Mouse (Mus musculus): ENCODE data around the gene Alpk1. TPM values are rescaled to one million over a fixed set of nuclear protein-coding genes. Genes with fewer than 3 reads are reported as not detected.
A peak's percentile ranks its signal among the peaks of the same experiment; 100 is the strongest.

Gene Alpk1
- polyA plus RNA-seq, 1 experiment from 2014 or later: 0.74 TPM

DNA sequence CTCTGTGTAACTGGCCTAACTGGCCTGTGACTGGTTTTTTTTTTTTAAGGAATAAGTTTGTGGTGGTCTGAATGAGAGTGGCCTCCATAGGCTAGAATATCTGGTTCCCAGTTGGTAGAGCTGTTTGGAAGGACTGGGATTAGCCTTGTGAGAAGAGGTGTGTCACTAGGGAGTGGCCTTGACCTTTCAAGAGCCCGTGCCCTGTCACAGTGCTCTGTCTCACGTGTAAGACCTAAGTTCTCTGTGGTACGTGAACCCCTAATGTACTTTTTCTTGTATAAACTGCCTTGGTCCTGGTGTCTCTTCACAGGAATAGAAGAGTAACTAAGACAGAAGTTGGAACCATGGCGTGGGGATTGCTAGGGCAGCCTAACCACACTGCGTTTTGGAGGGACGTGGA, 25.7 kb upstream of the Alpk1 start:
- Histone ChIP-seq H3K36me3 (peaks cover 46% of the 10 kb centered on the region), H3K4me1 (replicated peaks) (peaks cover 7% of the 10 kb centered on the region; the same call in 1 of the 2 replicates), H3K4me2 (no peak overlapping the region), H3K27ac (no peak overlapping the region), H3K9ac (replicated peaks) (no peak overlapping the region), H3K9me3 (no peaks in the 10 kb centered on the region), H3K27me3 (no peaks in the 10 kb centered on the region), H3K4me3 (replicated peaks) (no peak overlapping the region)
- ATAC-seq (ENCODE audit: insufficient number of reproducible peaks, insufficient read depth, low FRiP score, low TSS enrichment, low read depth): no peak
- 87% methylated on average over 6 of the region's 6 CpGs for WGBS

DNA sequence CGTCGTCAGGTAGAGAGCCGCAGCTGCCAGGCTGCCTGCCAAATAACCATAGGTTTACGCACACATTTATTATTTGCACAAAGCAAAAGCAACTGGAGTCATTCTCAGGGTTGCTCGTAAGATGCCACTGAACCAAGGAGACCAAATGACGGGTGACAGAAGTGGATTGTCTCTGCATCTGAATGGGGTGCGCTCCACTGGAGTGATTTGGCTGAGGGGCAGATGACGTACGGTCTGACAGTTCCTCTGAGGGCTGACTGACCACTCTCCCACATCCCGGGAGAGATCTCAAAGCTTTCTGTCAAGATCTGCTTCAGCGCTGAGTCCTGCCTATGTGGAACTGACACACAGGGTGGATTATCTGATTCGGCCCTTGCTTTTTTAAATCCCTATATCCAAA, 24.7 kb upstream of the Alpk1 start:
- Histone ChIP-seq H3K27ac (no peak overlapping the region), H3K4me3 (replicated peaks) (no peak overlapping the region), H3K36me3 (peaks cover 38% of the 10 kb centered on the region), H3K4me2 (no peak overlapping the region), H3K4me1 (replicated peaks) (peaks cover 7% of the 10 kb centered on the region; the same call in 1 of the 2 replicates), H3K27me3 (no peaks in the 10 kb centered on the region), H3K9ac (replicated peaks) (no peak overlapping the region; the same call in 1 of the 2 replicates), H3K9me3 (no peaks in the 10 kb centered on the region)
- no peak for ATAC-seq (ENCODE audit: insufficient number of reproducible peaks, insufficient read depth, low FRiP score, low TSS enrichment, low read depth)
- 88% methylated on average over 12 of the region's 12 CpGs for WGBS

GRCm38 (mm10) chr3:127804439-127804838, 24.1 kb upstream of the Alpk1 start:
- no peak overlapping the region for H3K9ac ChIP-seq (replicated peaks)
- H3K4me3 ChIP-seq (replicated peaks): no peak overlapping the region
- H3K4me2 ChIP-seq: no peak overlapping the region
- peaks cover 32% of the 10 kb centered on the region for H3K36me3 ChIP-seq
- 85% methylated on average over 4 of the region's 4 CpGs for WGBS
- no peaks in the 10 kb centered on the region for H3K27me3 ChIP-seq
- peaks cover 7% of the 10 kb centered on the region; the same call in 1 of the 2 replicates for H3K4me1 ChIP-seq (replicated peaks)
- no peak overlapping the region for H3K27ac ChIP-seq
- no peaks in the 10 kb centered on the region for H3K9me3 ChIP-seq
- no peak for ATAC-seq (ENCODE audit: insufficient number of reproducible peaks, insufficient read depth, low FRiP score, low TSS enrichment, low read depth)

GRCm38 (mm10) chr3:127802814-127803213, 22.5 kb upstream of the Alpk1 start:
- H3K4me1 ChIP-seq (replicated peaks): peaks cover 7% of the 10 kb centered on the region; the same call in 1 of the 2 replicates
- no peak overlapping the region for H3K9ac ChIP-seq (replicated peaks)
- H3K4me2 ChIP-seq: no peak overlapping the region
- no peak for ATAC-seq (ENCODE audit: insufficient number of reproducible peaks, insufficient read depth, low FRiP score, low TSS enrichment, low read depth)
- H3K27ac ChIP-seq: no peak overlapping the region
- no peaks in the 10 kb centered on the region for H3K27me3 ChIP-seq
- H3K9me3 ChIP-seq: no peaks in the 10 kb centered on the region
- no peak overlapping the region for H3K4me3 ChIP-seq (replicated peaks)
- peaks cover 16% of the 10 kb centered on the region for H3K36me3 ChIP-seq
- whole genome bisulfite sequencing: 45% methylated on average over 8 of the region's 8 CpGs

DNA sequence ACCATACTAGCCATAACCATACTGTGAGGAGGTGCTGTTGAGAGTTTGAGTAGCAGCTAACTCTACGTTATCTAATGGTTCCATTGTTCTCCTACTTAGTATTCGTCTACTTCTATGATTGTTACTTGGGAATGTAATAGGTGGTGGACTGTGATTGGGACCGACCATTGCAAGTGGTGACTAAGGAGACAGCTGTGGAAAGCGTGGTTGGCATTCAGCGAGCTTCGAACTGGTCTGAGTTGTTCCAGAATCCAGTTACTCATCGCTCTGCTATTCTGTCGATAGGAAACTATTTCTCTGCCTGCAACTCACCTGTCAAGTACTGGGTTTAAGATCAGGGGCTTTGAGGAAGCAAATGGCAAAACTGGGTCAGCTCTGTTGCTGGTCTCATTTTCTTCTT, 20.8 kb upstream of the Alpk1 start:
- Histone ChIP-seq H3K4me3 (replicated peaks) (no peak overlapping the region), H3K9ac (replicated peaks) (no peak overlapping the region), H3K27me3 (no peaks in the 10 kb centered on the region), H3K27ac (no peak overlapping the region), H3K9me3 (no peaks in the 10 kb centered on the region), H3K36me3 (peaks cover 5% of the 10 kb centered on the region; the same call in 1 of the 2 replicates), H3K4me1 (replicated peaks) (peaks cover 7% of the 10 kb centered on the region; the same call in 1 of the 2 replicates), H3K4me2 (no peak overlapping the region)
- 89% methylated on average over 8 of the region's 8 CpGs for WGBS
- no peak for ATAC-seq (ENCODE audit: insufficient number of reproducible peaks, insufficient read depth, low FRiP score, low TSS enrichment, low read depth)

GRCm38 (mm10) chr3:127796271-127796670, 15.9 kb upstream of the Alpk1 start:
- Histone ChIP-seq H3K9me3 (no peaks in the 10 kb centered on the region), H3K9ac (replicated peaks) (no peak overlapping the region), H3K4me2 (no peak overlapping the region), H3K4me1 (replicated peaks) (peaks cover 2% of the 10 kb centered on the region; the same call in 1 of the 2 replicates), H3K27ac (no peak overlapping the region), H3K27me3 (peaks cover 6% of the 10 kb centered on the region), H3K4me3 (replicated peaks) (no peak overlapping the region), H3K36me3 (no peaks in the 10 kb centered on the region)
- WGBS: 91% methylated on average over 7 of the region's 7 CpGs
- no peak for ATAC-seq (ENCODE audit: insufficient number of reproducible peaks, insufficient read depth, low FRiP score, low TSS enrichment, low read depth)

GRCm38 (mm10) chr3:127795762-127796161, 15.4 kb upstream of the Alpk1 start:
- no peak overlapping the region for H3K27ac ChIP-seq
- peaks cover 9% of the 10 kb centered on the region for H3K27me3 ChIP-seq
- no peak for ATAC-seq (ENCODE audit: insufficient number of reproducible peaks, insufficient read depth, low FRiP score, low TSS enrichment, low read depth)
- WGBS: 94% methylated on average over 3 of the region's 3 CpGs
- peaks cover 7% of the 10 kb centered on the region; the same call in 1 of the 2 replicates for H3K4me1 ChIP-seq (replicated peaks)
- no peak overlapping the region for H3K4me3 ChIP-seq (replicated peaks)
- no peak overlapping the region for H3K4me2 ChIP-seq
- no peak overlapping the region for H3K9ac ChIP-seq (replicated peaks)
- no peaks in the 10 kb centered on the region for H3K9me3 ChIP-seq
- no peaks in the 10 kb centered on the region for H3K36me3 ChIP-seq

GRCm38 (mm10) chr3:127793022-127793421, 12.7 kb upstream of the Alpk1 start:
- no peak overlapping the region for H3K4me3 ChIP-seq (replicated peaks)
- H3K4me1 ChIP-seq (replicated peaks): peaks cover 13% of the 10 kb centered on the region; the same call in 1 of the 2 replicates
- no peak overlapping the region for H3K4me2 ChIP-seq
- H3K36me3 ChIP-seq: no peaks in the 10 kb centered on the region
- no peak overlapping the region for H3K9ac ChIP-seq (replicated peaks)
- 79% methylated on average over 7 of the region's 7 CpGs for WGBS
- H3K27me3 ChIP-seq: peaks cover 30% of the 10 kb centered on the region
- no peak for ATAC-seq (ENCODE audit: insufficient number of reproducible peaks, insufficient read depth, low FRiP score, low TSS enrichment, low read depth)
- H3K9me3 ChIP-seq: no peaks in the 10 kb centered on the region
- H3K27ac ChIP-seq: no peak overlapping the region

GRCm38 (mm10) chr3:127791595-127792561, 11.6 kb upstream of the Alpk1 start:
- Histone ChIP-seq H3K9me3 (no peaks in the 10 kb centered on the region), H3K27ac (no peak overlapping the region), H3K36me3 (no peaks in the 10 kb centered on the region), H3K4me1 (replicated peaks) (peaks cover 13% of the 10 kb centered on the region; the same call in 1 of the 2 replicates), H3K4me2 (peak overlapping the region; percentile 99), H3K4me3 (replicated peaks) (no peak overlapping the region; the same call in 1 of the 2 replicates), H3K27me3 (peaks cover 34% of the 10 kb centered on the region), H3K9ac (replicated peaks) (no peak overlapping the region)
- no peak for ATAC-seq (ENCODE audit: insufficient number of reproducible peaks, insufficient read depth, low FRiP score, low TSS enrichment, low read depth)
- 55% methylated on average over 4 of the region's 4 CpGs for WGBS

DNA sequence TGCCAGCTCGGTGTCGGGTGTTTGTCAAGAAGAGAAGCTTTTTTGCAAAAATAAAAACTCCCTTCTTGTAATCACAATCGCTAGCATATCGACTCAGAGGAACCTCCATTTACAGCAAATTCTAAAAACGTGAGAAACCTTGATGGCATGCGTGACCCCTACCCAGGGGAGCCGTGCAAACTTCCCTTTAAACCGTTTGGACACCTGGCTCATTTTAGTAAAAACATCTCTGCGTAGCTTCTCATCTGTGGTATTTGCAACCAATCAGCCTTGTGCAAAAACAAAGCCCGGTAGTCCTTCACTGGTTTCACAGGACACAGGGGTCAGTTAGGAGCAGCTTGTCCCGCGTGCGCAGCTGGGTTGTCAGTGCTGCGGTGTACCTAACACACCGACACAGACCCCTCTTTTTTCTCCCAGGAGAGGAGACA, 10.7 kb upstream of the Alpk1 start:
- Histone ChIP-seq H3K36me3 (no peaks in the 10 kb centered on the region), H3K4me1 (replicated peaks) (peaks cover 13% of the 10 kb centered on the region; the same call in 1 of the 2 replicates), H3K27ac (no peak overlapping the region), H3K4me3 (replicated peaks) (peak overlapping the region; percentile 52), H3K9me3 (no peaks in the 10 kb centered on the region), H3K9ac (replicated peaks) (peak overlapping the region; percentile 63), H3K27me3 (peaks cover 34% of the 10 kb centered on the region), H3K4me2 (peak overlapping the region; percentile 99)
- under 1% methylated on average over 15 of the region's 15 CpGs for WGBS
- ATAC-seq (ENCODE audit: insufficient number of reproducible peaks, insufficient read depth, low FRiP score, low TSS enrichment, low read depth): no peak

- H3K36me3 ChIP-seq: no peaks in the 10 kb centered on the region
- peaks cover 13% of the 10 kb centered on the region; the same call in 1 of the 2 replicates for H3K4me1 ChIP-seq (replicated peaks)
- ATAC-seq (ENCODE audit: insufficient number of reproducible peaks, insufficient read depth, low FRiP score, low TSS enrichment, low read depth): peak; percentile 63
- H3K4me3 ChIP-seq (replicated peaks): peak overlapping the region; percentile 52
- H3K4me2 ChIP-seq: peak overlapping the region; percentile 99
- H3K9me3 ChIP-seq: no peaks in the 10 kb centered on the region
- peak overlapping the region; percentile 63 for H3K9ac ChIP-seq (replicated peaks)
- H3K27me3 ChIP-seq: peaks cover 34% of the 10 kb centered on the region
- under 1% methylated on average over 36 of the region's 36 CpGs for WGBS
- H3K27ac ChIP-seq: no peak overlapping the region
These were observed 10.1 kb upstream of the Alpk1 start for GRCm38 (mm10) chr3:127790234-127791055.

Measured in limb, embryonic 12.5 days (tissue).